Mouse (Mus musculus) hindbrain, postnatal 0 days (tissue): ENCODE results near the gene Twist1. TPM values are rescaled to one million over a fixed set of nuclear protein-coding genes. Genes with fewer than 3 reads are reported as not detected.

ENCODE experiments used
- ATAC-seq: fragments of 200-750 bp; cut with Nextera tagmentation; 2 replicates; pipeline ENCODE4 v1.8.0; 2017; ENCODE audit warnings: mild to moderate bottlenecking, moderate TSS enrichment, moderate library complexity
- DNase-seq: peaks from one replicate; pipeline ENCODE4 v3.0.0-alpha.2; 2015; ENCODE audit warnings: low spot score
- H3K27ac ChIP-seq: fragments of 300-500 bp; sonication (generic); 2 replicates; pipeline ENCODE4 v1.5.1; 2014; ENCODE audit warnings: mild to moderate bottlenecking
- H3K27me3 ChIP-seq: fragments of 300-500 bp; sonication (generic); 2 replicates; pipeline ENCODE4 v1.6.1; 2014; ENCODE audit warnings: low read length, mixed read lengths; ENCODE audit not compliant: insufficient read depth
- H3K36me3 ChIP-seq: fragments of 300-500 bp; sonication (generic); 2 replicates; pipeline ENCODE4 v1.6.1; 2014; ENCODE audit warnings: low read length, mixed read lengths; ENCODE audit not compliant: insufficient read depth
- H3K4me1 ChIP-seq: fragments of 300-500 bp; sonication (generic); 2 replicates; pipeline ENCODE4 v1.6.1; 2014; ENCODE audit warnings: antibody characterized with exemption, low read length, mixed read lengths; ENCODE audit not compliant: insufficient read depth
- H3K4me2 ChIP-seq: fragments of 300-500 bp; sonication (generic); 2 replicates; pipeline ENCODE4 v1.6.1; 2014; ENCODE audit warnings: low read depth, mild to moderate bottlenecking, low read length, moderate library complexity, mixed read lengths
- H3K4me3 ChIP-seq: fragments of 300-500 bp; sonication (generic); 2 replicates; pipeline ENCODE4 v1.5.1; 2014; ENCODE audit warnings: low read length
- H3K9ac ChIP-seq: fragments of 300-500 bp; sonication (generic); replicated peaks from 2 replicates; pipeline ENCODE4 v1.6.1; 2014; ENCODE audit warnings: mild to moderate bottlenecking, low read length, moderate library complexity, mixed read lengths
- H3K9me3 ChIP-seq: fragments of 300-500 bp; sonication (generic); 2 replicates; pipeline ENCODE4 v1.6.1; 2016; ENCODE audit warnings: low read length, mixed read lengths
- CTCF ChIP-seq: IDR thresholded peaks from 2 replicates; pipeline ENCODE4 v1.5.1; 2016; ENCODE audit warnings: antibody characterized with exemption, control low read depth, low read depth
- WGBS: fragments of 180-500 bp; shearing (Covaris S2); extraction: QIAGEN DNeasy Blood & Tissue Kit; methylation state at CpG from one replicate; pipeline ENCODE4 v1.1.7; 2014; 5-methylcytosine and 5-hydroxymethylcytosine counted together
- polyA plus RNA-seq: library from polyadenylated mRNA; unstranded; fragments of >200 nt; fragmentation: Nextera tagmentation; extraction: Ambion mirVana; gene quantifications from 2 replicates; pipeline ENCODE4 v1.2.1, GENCODE M21; 2015
- total RNA-seq: library from RNA; depleted of rRNA; stranded (reverse); fragments of >200 nt; gene quantifications from 2 replicates; pipeline ENCODE4 v1.2.3, GENCODE M21; 2014

The Twist1 gene
- total and polyA plus RNA-seq, 2 experiments from 2014 or later, result 1.1 to 3.7 TPM

- H3K9me3 ChIP-seq, result no peaks in the 10 kb centered on the region
- WGBS, result 17% methylated on average over 5 of the region's 5 CpGs
- no peak for TF ChIP-seq CTCF
- H3K27me3 ChIP-seq, result peaks cover 81% of the 10 kb centered on the region
- DNase-seq (no peak), ATAC-seq (no peak)
- no peak overlapping the region for H3K4me2 ChIP-seq
- H3K27ac ChIP-seq, result no peak overlapping the region
- H3K9ac ChIP-seq, result no peak overlapping the region
- no peaks in the 10 kb centered on the region for H3K36me3 ChIP-seq
- no peak overlapping the region for H3K4me3 ChIP-seq
- H3K4me1 ChIP-seq, result no peaks in the 10 kb centered on the region
Observed at GRCm38 (mm10) chr12:33961013-33961412, 3.5 kb downstream of the Twist1 start.

- Histone ChIP-seq H3K27ac (no peak overlapping the region), H3K4me2 (0 out of 2 replicates have a peak overlapping the region, but pooled peaks have one; percentile 13), H3K9me3 (no peaks in the 10 kb centered on the region), H3K4me1 (no peaks in the 10 kb centered on the region), H3K27me3 (peaks cover 79% of the 10 kb centered on the region), H3K4me3 (no peak overlapping the region), H3K36me3 (no peaks in the 10 kb centered on the region), H3K9ac (no peak overlapping the region)
- no peak for DNase-seq
- 4% methylated on average over 17 of the region's 17 CpGs for WGBS
- ATAC-seq, result peak; percentile 9; the same call in 1 of the 2 replicates
- no peak for TF ChIP-seq CTCF
Observed at GRCm38 (mm10) chr12:33962118-33962772, 4.8 kb downstream of the Twist1 start.

GRCm38 (mm10) chr12:33962773-33963130 is 5.3 kb downstream of the Twist1 start:
- Histone ChIP-seq H3K4me3 (no peak overlapping the region), H3K9me3 (no peaks in the 10 kb centered on the region), H3K27me3 (peaks cover 79% of the 10 kb centered on the region), H3K27ac (no peak overlapping the region), H3K4me2 (0 out of 2 replicates have a peak overlapping the region, but pooled peaks have one; percentile 13), H3K4me1 (no peaks in the 10 kb centered on the region), H3K36me3 (no peaks in the 10 kb centered on the region), H3K9ac (no peak overlapping the region)
- ATAC-seq (no peak), DNase-seq (no peak)
- TF ChIP-seq CTCF, result no peak
- 12% methylated on average over 9 of the region's 9 CpGs for WGBS

- TF ChIP-seq CTCF, result no peak
- H3K36me3 ChIP-seq, result no peaks in the 10 kb centered on the region
- H3K4me2 ChIP-seq, result no peak overlapping the region
- H3K4me1 ChIP-seq, result no peaks in the 10 kb centered on the region
- ATAC-seq, result no peak
- no peaks in the 10 kb centered on the region for H3K9me3 ChIP-seq
- no peak overlapping the region for H3K9ac ChIP-seq
- H3K27ac ChIP-seq, result no peak overlapping the region
- no peak for DNase-seq
- H3K27me3 ChIP-seq, result peaks cover 81% of the 10 kb centered on the region
- WGBS, result 6% methylated on average over 15 of the region's 15 CpGs
- no peak overlapping the region for H3K4me3 ChIP-seq
Observed at GRCm38 (mm10) chr12:33963671-33964369, 6.3 kb downstream of the Twist1 start.

- Histone ChIP-seq H3K36me3 (no peaks in the 10 kb centered on the region), H3K9ac (no peak overlapping the region), H3K9me3 (no peaks in the 10 kb centered on the region), H3K4me3 (no peak overlapping the region), H3K27ac (no peak overlapping the region), H3K4me1 (no peaks in the 10 kb centered on the region), H3K27me3 (peaks cover 81% of the 10 kb centered on the region), H3K4me2 (no peak overlapping the region)
- no peak for DNase-seq
- 15% methylated on average over 2 of the region's 2 CpGs for WGBS
- ATAC-seq, result no peak
- TF ChIP-seq CTCF, result no peak
Observed at GRCm38 (mm10) chr12:33964427-33964826, 7.0 kb downstream of the Twist1 start.

GRCm38 (mm10) chr12:33965661-33966360 is 8.3 kb downstream of the Twist1 start:
- no peak overlapping the region for H3K4me3 ChIP-seq
- no peaks in the 10 kb centered on the region for H3K9me3 ChIP-seq
- no peaks in the 10 kb centered on the region for H3K36me3 ChIP-seq
- H3K9ac ChIP-seq, result no peak overlapping the region
- TF ChIP-seq CTCF, result no peak
- no peak overlapping the region for H3K27ac ChIP-seq
- H3K4me2 ChIP-seq, result no peak overlapping the region
- DNase-seq, result no peak
- no peak for ATAC-seq
- no peaks in the 10 kb centered on the region for H3K4me1 ChIP-seq
- peaks cover 84% of the 10 kb centered on the region for H3K27me3 ChIP-seq
- WGBS, result 6% methylated on average over 5 of the region's 5 CpGs
